Mouse (Mus musculus): ENCODE data around the gene Gm2974. TPM values are rescaled to one million over a fixed set of nuclear protein-coding genes. Genes with fewer than 3 reads are reported as not detected.
"Not testable (repeated sequence)": the region's sequence is repeated elsewhere in the genome, so short reads cannot be mapped to it uniquely, and the experiment has no call there.

Gm2974 gene
- 5.9 and 7.2 TPM in 2 replicates for polyA plus RNA-seq (2015; fragmentation: Nextera tagmentation; extraction: Ambion mirVana)

DNA sequence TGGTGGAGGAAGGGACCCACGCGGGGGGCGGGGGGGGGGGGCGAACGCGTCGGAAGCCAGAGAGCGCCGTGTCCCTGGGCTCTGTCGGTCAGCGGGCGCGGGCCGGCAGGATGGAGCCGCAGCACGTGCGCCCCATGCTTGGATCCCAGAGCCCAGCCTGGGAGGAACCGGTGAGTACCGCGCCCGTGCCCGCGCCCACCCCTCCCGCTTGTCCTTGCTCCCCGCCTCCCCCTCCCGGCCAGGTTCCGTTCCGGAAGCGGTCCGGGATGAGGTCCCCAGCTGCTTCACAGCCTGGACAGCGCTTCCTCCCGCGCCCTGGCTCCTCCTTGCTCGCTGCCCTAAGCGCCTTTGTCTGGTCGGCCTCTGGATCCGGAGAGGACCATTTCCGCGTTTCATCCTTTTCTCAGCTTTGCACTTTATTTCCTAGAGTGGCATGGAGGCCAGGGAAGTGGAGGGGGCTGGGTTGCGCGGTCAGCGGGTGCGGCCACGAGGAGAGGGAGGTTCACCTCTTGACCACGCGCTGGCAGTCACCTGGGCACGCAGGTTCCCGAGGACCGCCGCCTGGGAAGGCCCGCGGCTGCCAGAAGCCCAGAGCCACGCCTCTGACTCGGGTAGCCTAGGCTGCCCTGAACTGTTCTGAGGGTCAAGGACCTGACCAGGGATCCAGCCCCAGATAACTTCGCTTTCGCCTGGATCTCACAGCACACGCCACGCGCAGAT is at the start of gene Gm2974:
Gm2974 (plus strand) TSS at position 86 of the 720 bp plus-strand sequence.
- H3K27ac ChIP-seq (replicated peaks); H3K36me3 ChIP-seq; ATAC-seq (replicated peaks); H3K27me3 ChIP-seq; H3K9me3 ChIP-seq; H3K4me1 ChIP-seq: not testable (repeated sequence)
- Histone ChIP-seq H3K4me2 (replicated peaks) (peak within 1 kb of the TSS; percentile 69), H3K4me3 (peak within 1 kb of the TSS; percentile 46), H3K9ac (replicated peaks) (peak within 1 kb of the TSS; percentile 49)
- WGBS = 13% methylated on average over 32 of the region's 59 CpGs

DNA sequence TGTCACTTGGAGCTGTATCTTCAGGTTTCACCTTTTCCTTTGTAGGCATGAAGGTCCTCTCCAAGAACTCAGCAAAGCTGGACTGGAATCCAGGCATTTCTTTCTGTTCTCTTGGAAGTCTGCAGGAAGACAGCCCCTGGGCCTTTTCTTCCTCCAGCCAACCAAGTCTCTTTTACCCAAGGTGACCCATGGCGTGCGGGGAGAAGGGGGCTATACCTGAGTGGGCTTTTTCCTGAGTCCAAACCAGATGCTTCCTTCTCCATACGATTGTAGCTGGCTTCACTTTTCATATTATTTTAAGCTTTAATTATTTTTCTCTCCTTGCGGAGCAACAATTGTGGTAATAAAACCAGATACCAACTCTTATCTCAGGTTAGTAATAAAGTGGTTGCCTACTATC is 40.7 kb upstream of the Gm2974 start:
- not testable (repeated sequence) for H3K27me3 ChIP-seq; H3K4me1 ChIP-seq; H3K36me3 ChIP-seq; H3K4me3 ChIP-seq; ATAC-seq (replicated peaks); H3K9me3 ChIP-seq; H3K27ac ChIP-seq (replicated peaks); H3K4me2 ChIP-seq (replicated peaks); H3K9ac ChIP-seq (replicated peaks)
- WGBS = 99% methylated on average over 4 of the region's 4 CpGs

DNA sequence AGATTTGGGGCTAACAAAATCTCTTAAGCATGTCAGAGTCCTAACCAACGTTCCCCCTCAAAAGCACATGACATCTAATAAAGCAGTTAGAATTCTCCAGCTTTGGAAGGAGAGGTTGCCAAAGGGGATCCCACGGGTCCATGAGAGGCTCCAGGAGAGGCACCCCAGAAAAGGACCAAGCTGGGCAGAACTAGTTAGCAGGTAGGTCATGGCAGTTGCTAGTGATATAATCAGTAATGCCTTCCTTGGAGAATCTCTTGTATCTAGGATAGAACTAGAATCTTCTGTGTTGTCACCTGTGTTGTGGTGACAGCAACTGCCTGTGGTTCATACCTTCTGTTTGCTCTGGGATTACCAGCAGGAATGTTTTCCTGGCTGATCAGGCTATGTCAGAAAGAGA is 17.6 kb upstream of the Gm2974 start, which contains the start of gene Gm3127:
Gm3127 (plus strand) TSS at position 301 of the 400 bp plus-strand sequence.
- not testable (repeated sequence) for H3K4me3 ChIP-seq; ATAC-seq (replicated peaks); H3K27me3 ChIP-seq; H3K4me2 ChIP-seq (replicated peaks); H3K27ac ChIP-seq (replicated peaks); H3K36me3 ChIP-seq; H3K9ac ChIP-seq (replicated peaks); H3K4me1 ChIP-seq; H3K9me3 ChIP-seq
- WGBS = 54% methylated on average over 1 of the region's 2 CpGs

DNA sequence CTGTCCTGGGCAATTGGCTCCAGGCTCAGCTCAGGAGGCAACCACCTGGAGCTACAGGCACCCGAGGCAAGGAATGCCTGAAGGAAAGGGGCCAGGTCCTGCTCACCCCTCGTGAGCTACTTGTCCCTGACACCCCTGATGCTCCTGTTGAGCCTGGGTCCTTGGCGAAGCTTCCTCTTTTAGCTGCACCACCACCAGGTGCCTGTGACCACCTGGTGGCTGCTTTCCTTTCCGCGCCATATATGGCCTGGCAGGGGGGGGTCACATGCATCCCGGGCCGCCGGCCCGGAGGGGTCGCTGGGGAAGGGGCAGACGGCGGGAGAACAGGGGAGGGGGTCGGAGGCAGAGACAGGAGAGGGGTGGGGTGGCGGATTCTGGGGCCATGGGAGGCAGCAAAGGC is 346 bp upstream of the Gm2974 start:
- ATAC-seq (replicated peaks); H3K36me3 ChIP-seq; H3K27ac ChIP-seq (replicated peaks); H3K9me3 ChIP-seq; H3K27me3 ChIP-seq; H3K4me1 ChIP-seq: not testable (repeated sequence)
- WGBS = 13% methylated on average over 14 of the region's 14 CpGs
- H3K4me3 ChIP-seq = peak overlapping the region; percentile 46
- peak overlapping the region; percentile 69 for H3K4me2 ChIP-seq (replicated peaks)
- peak overlapping the region; percentile 49 for H3K9ac ChIP-seq (replicated peaks)

GRCm38 (mm10) chr14:4183375-4183774 is 999 bp downstream of the Gm2974 start:
- H3K27me3 ChIP-seq; H3K9ac ChIP-seq (replicated peaks); H3K4me2 ChIP-seq (replicated peaks); H3K4me1 ChIP-seq; H3K4me3 ChIP-seq; H3K27ac ChIP-seq (replicated peaks); H3K9me3 ChIP-seq; H3K36me3 ChIP-seq; ATAC-seq (replicated peaks): not testable (repeated sequence)
- WGBS = 39% methylated on average over 7 of the region's 10 CpGs

DNA sequence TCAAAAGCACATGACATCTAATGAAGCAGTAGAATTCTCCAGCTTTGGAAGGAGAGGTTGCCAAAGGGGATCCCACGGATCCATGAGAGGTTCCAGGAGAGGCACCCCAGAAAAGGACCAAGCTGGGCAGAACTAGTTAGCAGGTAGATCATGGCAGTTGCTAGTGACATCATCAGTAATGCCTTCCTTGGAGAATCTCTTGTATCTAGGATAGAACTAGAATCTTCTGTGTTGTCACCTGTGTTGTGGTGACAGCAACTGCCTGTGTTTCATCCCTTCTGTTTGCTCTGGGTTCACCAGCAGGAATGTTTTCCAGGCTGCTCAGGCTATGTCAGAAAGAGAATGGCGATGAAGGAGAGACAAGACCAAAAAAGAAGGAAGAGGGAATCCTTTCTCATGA is 67.0 kb downstream of the Gm2974 start, which contains the start of gene Gm3138:
Gm3138 (plus strand) TSS at position 301 of the 400 bp plus-strand sequence.
- not testable (repeated sequence) for H3K4me3 ChIP-seq; H3K27me3 ChIP-seq; H3K9me3 ChIP-seq; H3K4me1 ChIP-seq; H3K27ac ChIP-seq (replicated peaks); H3K4me2 ChIP-seq (replicated peaks); ATAC-seq (replicated peaks); H3K9ac ChIP-seq (replicated peaks); H3K36me3 ChIP-seq
- WGBS = no CpG with 5 or more reads among the region's 2 CpGs

Other genes with a start within 250 kb of the Gm2974 start
- gene Gm3095, start 219.0 kb upstream of the Gm2974 start, polyA plus RNA-seq (2015; fragmentation: Nextera tagmentation; extraction: Ambion mirVana) = 0.78 and 0.83 TPM in 2 replicates
- gene Gm3099, start 184.2 kb upstream of the Gm2974 start, polyA plus RNA-seq (2015; fragmentation: Nextera tagmentation; extraction: Ambion mirVana) = not detected in 2 replicates
- 3.0 and 3.6 TPM in 2 replicates for gene Gm5796, start 158.6 kb upstream of the Gm2974 start, polyA plus RNA-seq (2015; fragmentation: Nextera tagmentation; extraction: Ambion mirVana)
- gene Gm3115, start 98.5 kb upstream of the Gm2974 start, polyA plus RNA-seq (2015; fragmentation: Nextera tagmentation; extraction: Ambion mirVana) = not detected in 2 replicates
- gene Gm8108, start 72.0 kb upstream of the Gm2974 start, polyA plus RNA-seq (2015; fragmentation: Nextera tagmentation; extraction: Ambion mirVana) = 2.4 and 4.4 TPM in 2 replicates
- not detected in 2 replicates for gene Gm3127, start 17.5 kb upstream of the Gm2974 start, polyA plus RNA-seq (2015; fragmentation: Nextera tagmentation; extraction: Ambion mirVana)
- not detected in 2 replicates for gene Gm3138, start 67.1 kb downstream of the Gm2974 start, polyA plus RNA-seq (2015; fragmentation: Nextera tagmentation; extraction: Ambion mirVana)
- not detected in 2 replicates for gene Gm3149, start 134.7 kb downstream of the Gm2974 start, polyA plus RNA-seq (2015; fragmentation: Nextera tagmentation; extraction: Ambion mirVana)
- gene 2610042L04Rik, start 152.2 kb downstream of the Gm2974 start, polyA plus RNA-seq (2015; fragmentation: Nextera tagmentation; extraction: Ambion mirVana) = 4.6 and 5.7 TPM in 2 replicates
- gene Gm3159, start 214.9 kb downstream of the Gm2974 start, polyA plus RNA-seq (2015; fragmentation: Nextera tagmentation; extraction: Ambion mirVana) = not detected in 2 replicates
- 3.5 and 4.0 TPM in 2 replicates for gene Gm3164, start 232.9 kb downstream of the Gm2974 start, polyA plus RNA-seq (2015; fragmentation: Nextera tagmentation; extraction: Ambion mirVana)
- 0.47 and 1.4 TPM in 2 replicates for gene Gm3173, start 248.4 kb downstream of the Gm2974 start, polyA plus RNA-seq (2015; fragmentation: Nextera tagmentation; extraction: Ambion mirVana)

All from forebrain, embryonic 15.5 days (tissue).